In the genomic region with DNA sequence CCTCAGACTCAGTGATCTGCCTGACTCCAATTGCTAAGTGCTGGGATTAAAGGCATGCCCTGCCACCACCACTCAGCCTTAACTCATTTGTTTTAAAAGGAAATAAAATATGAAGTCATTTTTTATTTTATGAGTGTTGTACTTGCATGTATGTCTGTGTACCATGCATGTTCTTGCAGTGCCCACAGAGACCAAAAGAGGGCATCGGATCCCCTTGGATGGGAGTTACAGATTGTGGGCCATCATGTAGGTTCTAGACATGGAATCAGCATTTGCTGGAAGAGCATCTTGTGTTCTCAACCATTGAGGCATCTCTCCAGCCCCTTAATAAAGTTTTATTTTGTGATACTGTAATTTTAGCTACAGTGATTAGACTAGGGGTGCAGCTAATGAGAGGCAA, we compare ENCODE assay signal across 11 mouse cellular contexts. TPM values are rescaled to one million over a fixed set of nuclear protein-coding genes. Genes with fewer than 3 reads are reported as not detected.
DNase-seq lines count a peak whose midpoint lies in the region; ATAC-seq and TF ChIP-seq lines count a peak whose summit lies in the region.
"Had no signal": no experiment of that assay in that cellular context is flagged by ENCODE, and none has a peak within 500 bp of the region (broad histone marks: within the 10 kb centered on the region; RNA-seq: fewer than 3 reads in every experiment).

No protein-coding gene starts in this region.

- no peak overlapping the region for H3K27ac ChIP-seq in lung, embryonic 14.5 days (ENCODE audit: low read depth)
- H3K27ac ChIP-seq: heart, embryonic 15.5 days had no signal

- WGBS in lung, embryonic 14.5 days: 98% methylated on average over 1 of the region's 1 CpGs
- WGBS in lung, adult 2 months: 100% methylated on average over 1 of the region's 1 CpGs

- TF ChIP-seq CTCF in lung, embryonic 14.5 days (IDR thresholded peaks at IDR 0.05; ENCODE audit: low read depth): peak; percentile 25; the same call in 1 of the 2 replicates
- no peak for TF ChIP-seq CTCF in lung, adult 2 months (IDR thresholded peaks at IDR 0.05; ENCODE audit: insufficient read depth, low read length)

- peaks cover 44% of the 10 kb centered on the region for H3K36me3 ChIP-seq in lung, embryonic 14.5 days (ENCODE audit: insufficient read depth)

- DNase-seq in cerebellum, postnatal 10 days: peak; percentile 31 to 49
- no peak for DNase-seq in cerebellum, adult 11 months
- DNase-seq in lung, embryonic 14.5 days: peak; percentile 21
- no peak for DNase-seq in lung, adult 2 months
- DNase-seq in embryo, embryonic 10.5 days (ENCODE audit: low spot score): peak; percentile 45
- DNase-seq in thymus, postnatal 0 days (ENCODE audit: low spot score): peak; percentile 18
- DNase-seq in ovary, postnatal 14 days (ENCODE audit: low spot score): no peak
- no peak for DNase-seq in left cerebral cortex, postnatal 4 days

- no peaks in the 10 kb centered on the region for H3K27me3 ChIP-seq in lung, embryonic 14.5 days (ENCODE audit: insufficient read depth, low read length)
- H3K27me3 ChIP-seq: heart, embryonic 15.5 days; megakaryocyte, embryonic 14.5 days had no signal

- H3K9me3 ChIP-seq in lung, embryonic 14.5 days (ENCODE audit: low read depth, low read length): no peaks in the 10 kb centered on the region
- H3K9me3 ChIP-seq: G1E; heart, embryonic 15.5 days; megakaryocyte, embryonic 14.5 days had no signal

- H3K4me3 ChIP-seq in lung, embryonic 14.5 days (ENCODE audit: low read depth, low read length): no peak overlapping the region
- H3K4me3 ChIP-seq in lung, adult 2 months (replicated peaks; ENCODE audit: extremely low read depth, low read depth, low read length): no peak overlapping the region
- H3K4me3 ChIP-seq: heart, embryonic 15.5 days had no signal

- H3K9ac ChIP-seq in lung, embryonic 14.5 days: no peak overlapping the region; the same call in 1 of the 2 replicates
- H3K9ac ChIP-seq: heart, embryonic 15.5 days had no signal

- intact Hi-C loops in left cerebral cortex, postnatal 4 days (cut with DNase I): loop anchor here (10.0 kb wide), 1 partner anchor 641 kb away; the partner anchor contains the start of gene Gphn

- TF ChIP-seq POLR2A in lung, adult 2 months (IDR thresholded peaks at IDR 0.05; ENCODE audit: borderline replicate concordance, extremely low read depth, low read depth, low read length): no peak

- no peaks in the 10 kb centered on the region for H3K4me1 ChIP-seq in lung, embryonic 14.5 days (ENCODE audit: insufficient read depth)
- peaks cover 4% of the 10 kb centered on the region; the same call in 1 of the 2 replicates for H3K4me1 ChIP-seq in lung, adult 2 months (ENCODE audit: control insufficient read depth, insufficient read depth, low read length)

- no peak for ATAC-seq in lung, embryonic 14.5 days (ENCODE audit: insufficient read depth)

- no peak overlapping the region for H3K4me2 ChIP-seq in lung, embryonic 14.5 days
- H3K4me2 ChIP-seq: heart, embryonic 15.5 days had no signal

RNA-seq across cellular contexts. Expression of gene Eif2s1, which starts 3.8 kb away (rescaled TPM):
- 231 and 243 TPM in 2 replicates for polyA plus RNA-seq in lung, embryonic 14.5 days (2014; fragmentation: Nextera tagmentation; extraction: Ambion mirVana)
- polyA plus RNA-seq in lung, adult 2 months (2012; rRNA removed): 5.8 and 8.6 TPM in 2 replicates
- polyA plus RNA-seq in thymus, postnatal 0 days (2015; fragmentation: Nextera tagmentation; extraction: Ambion mirVana): 208 and 236 TPM in 2 replicates
- total RNA-seq in left cerebral cortex, postnatal 4 days (2021): 10 to 100 TPM; 67.4 to 75.1 TPM

RNA-seq across cellular contexts. Expression of gene Atp6v1d, which starts 4.0 kb away (rescaled TPM):
- 55.6 and 56.9 TPM in 2 replicates for polyA plus RNA-seq in lung, embryonic 14.5 days (2014; fragmentation: Nextera tagmentation; extraction: Ambion mirVana)
- 5.9 and 15.5 TPM in 2 replicates for polyA plus RNA-seq in lung, adult 2 months (2012; rRNA removed)
- 108 and 112 TPM in 2 replicates for polyA plus RNA-seq in thymus, postnatal 0 days (2015; fragmentation: Nextera tagmentation; extraction: Ambion mirVana)
- 100 to 1,000 TPM; 120 to 128 TPM for total RNA-seq in left cerebral cortex, postnatal 4 days (2021)

RNA-seq across cellular contexts. Expression of gene Plek2, which starts 41.3 kb away (rescaled TPM):
- polyA plus RNA-seq in lung, embryonic 14.5 days (2014; fragmentation: Nextera tagmentation; extraction: Ambion mirVana): 5.9 and 6.4 TPM in 2 replicates
- 0.35 and 1.4 TPM in 2 replicates for polyA plus RNA-seq in lung, adult 2 months (2012; rRNA removed)
- polyA plus RNA-seq in thymus, postnatal 0 days (2015; fragmentation: Nextera tagmentation; extraction: Ambion mirVana): 2.7 and 3.0 TPM in 2 replicates
- under 1 TPM; 0.81 to 0.88 TPM for total RNA-seq in left cerebral cortex, postnatal 4 days (2021)
- total RNA-seq: G1E had no signal
- polyA plus RNA-seq: G1E had no signal

Comparison
In these comparisons a context has a peak if more than half of its experiments do, and no peak if none do; other contexts are left out.
1. DNase-seq: peak in cerebellum, postnatal 10 days (2 of 2), lung, embryonic 14.5 days (single experiment), embryo, embryonic 10.5 days (single experiment) and thymus, postnatal 0 days (single experiment); none in cerebellum, adult 11 months (single experiment), lung, adult 2 months (single experiment), ovary, postnatal 14 days (single experiment) and left cerebral cortex, postnatal 4 days (single experiment).
2. RNA of gene Eif2s1, which starts 3.8 kb away (polyA plus RNA-seq): 231 to 243 TPM in lung, embryonic 14.5 days and 208 to 236 TPM in thymus, postnatal 0 days; 5.8 to 8.6 TPM in lung, adult 2 months; every median in the first group is over 10 times any median in the second.